Mouse (Mus musculus) CD8-positive naive resting alpha-beta T cell, adult 2 months (primary cell): ENCODE results near the gene Limd2.

ENCODE experiments used
- DNase-seq, 2 experiments: peaks; one replicate each; pipeline ENCODE4 v3.0.0; 2022; ENCODE audit warnings: low read depth in 2 of 2, low spot score in 2 of 2

Gene Limd2

DNA sequence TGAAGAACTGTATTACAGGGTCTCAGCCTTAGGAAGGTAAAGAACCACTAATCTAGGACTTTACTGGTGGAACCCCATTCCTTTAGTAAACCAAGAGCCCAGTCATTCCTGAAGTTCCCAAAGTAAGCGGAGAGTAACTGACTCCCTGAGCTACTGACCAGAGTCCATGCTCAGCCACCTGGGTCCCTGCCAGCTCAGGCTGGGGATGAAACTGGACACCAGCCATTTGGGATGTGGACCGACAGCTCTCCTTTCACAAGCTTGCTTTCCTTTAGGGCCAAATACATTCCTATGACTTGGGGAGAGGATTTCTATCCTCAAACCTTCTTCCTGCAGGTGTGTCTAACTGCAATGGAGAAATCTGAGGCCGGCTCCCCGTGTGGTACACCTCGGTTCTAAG is 13.7 kb upstream of the Limd2 start:
- no peak for DNase-seq

DNA sequence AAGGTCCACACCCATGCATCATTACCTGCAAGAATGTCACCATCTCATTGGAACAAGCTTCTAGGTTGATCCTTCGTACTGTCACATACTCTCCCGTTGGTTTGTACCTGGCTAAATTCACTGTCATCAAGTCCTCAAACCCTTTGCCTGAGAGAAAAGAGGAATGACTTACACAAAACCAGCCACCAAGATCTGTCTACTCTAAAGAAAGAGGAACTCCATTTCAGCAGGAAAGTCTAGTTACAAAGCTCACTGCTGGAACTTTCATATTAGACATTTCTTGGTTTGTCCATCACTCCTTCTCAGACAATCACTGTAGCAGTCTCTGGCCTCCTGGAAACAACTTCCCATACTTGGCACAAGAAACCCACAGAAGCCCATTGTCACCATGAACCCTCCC is 12.6 kb upstream of the Limd2 start:
- DNase-seq, result no peak

DNA sequence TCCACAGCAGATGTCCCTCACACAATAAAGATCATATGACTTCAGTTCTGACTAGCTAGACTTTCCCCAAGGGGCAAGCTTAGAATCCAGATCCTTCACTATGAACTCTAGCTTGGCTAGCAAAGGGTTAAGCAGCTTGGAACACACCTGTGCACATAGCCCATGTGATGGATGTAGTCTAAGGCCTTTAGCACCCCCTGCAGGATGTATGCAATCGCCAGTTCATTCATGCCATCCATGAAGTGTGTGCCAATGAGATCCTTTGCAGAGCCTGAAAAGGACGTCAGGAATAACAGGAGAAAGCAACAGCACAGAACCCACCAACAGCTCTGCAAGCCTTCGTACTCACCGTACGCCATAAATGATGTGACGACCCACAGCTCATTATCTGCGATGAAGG is 10.1 kb upstream of the Limd2 start:
- peak; percentile 66 to 81 for DNase-seq

DNA sequence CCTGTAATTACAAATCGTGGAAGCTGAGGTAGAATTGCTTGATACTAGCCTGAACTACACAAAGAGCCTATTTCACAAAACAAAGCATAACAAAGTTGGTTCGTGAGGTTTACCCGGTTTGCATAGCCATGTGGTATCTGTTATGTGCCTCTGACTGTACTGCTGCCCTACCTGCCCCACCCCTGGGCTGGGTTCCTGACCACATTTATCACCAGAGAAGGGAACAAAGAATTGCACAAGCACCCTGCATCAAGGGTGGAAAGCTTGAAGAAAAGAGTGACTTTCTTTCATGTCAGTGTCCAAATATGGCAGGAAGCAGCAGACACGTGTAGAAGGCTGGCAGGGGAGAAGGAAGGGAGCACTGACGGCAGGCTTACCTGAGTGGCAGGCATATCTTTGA is 6.8 kb upstream of the Limd2 start:
- DNase-seq, result peak; percentile 82 to 89

DNA sequence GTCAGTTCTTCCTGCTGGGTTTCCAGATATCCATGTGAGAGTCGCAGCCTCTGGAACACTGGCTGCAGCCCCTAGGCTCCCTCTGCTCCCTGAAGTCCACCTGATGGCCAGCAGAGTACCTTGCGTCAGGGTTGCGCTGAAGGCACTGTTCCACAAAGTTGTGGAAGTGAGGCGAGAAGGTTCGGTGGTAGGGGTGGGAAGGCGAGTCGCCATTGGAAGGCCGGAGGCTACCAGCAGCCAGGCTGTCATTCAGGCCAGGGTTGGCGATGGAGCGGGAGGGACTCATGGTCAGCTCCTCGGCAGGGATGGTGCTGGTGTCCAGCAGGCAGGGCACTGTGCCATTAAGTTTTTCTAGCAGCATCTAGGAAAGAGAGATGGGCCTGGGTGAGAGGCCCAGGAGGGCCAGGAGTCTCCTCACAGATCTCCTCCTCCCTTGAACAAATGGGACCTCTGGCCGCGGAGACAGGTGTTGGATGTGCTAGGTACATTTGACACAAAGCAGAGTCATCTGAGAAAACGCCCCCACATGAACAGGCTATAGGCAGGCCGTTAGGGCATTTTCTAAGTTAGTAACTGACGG is 4.0 kb upstream of the Limd2 start:
- DNase-seq, result no peak

DNA sequence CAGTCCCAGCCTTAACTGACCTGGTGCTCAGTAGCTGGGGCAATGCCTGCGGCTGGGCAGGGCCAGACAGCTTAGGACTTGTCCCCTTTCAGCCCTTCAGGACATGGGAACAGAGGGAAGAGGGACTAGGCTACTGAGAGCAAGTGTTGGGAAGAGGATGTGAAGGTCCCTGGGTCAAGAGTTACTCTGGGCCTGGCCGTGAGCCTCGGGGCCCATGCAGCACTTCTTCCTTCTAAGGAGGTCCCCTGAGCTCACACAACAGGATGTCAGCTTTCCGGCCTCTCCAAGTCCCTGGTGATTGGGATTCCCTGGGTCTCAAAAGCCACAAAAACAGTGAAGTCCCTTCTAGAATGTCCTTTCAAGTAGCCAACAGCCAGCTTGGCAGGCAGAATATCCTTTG is 2.9 kb upstream of the Limd2 start:
- no peak for DNase-seq

DNA sequence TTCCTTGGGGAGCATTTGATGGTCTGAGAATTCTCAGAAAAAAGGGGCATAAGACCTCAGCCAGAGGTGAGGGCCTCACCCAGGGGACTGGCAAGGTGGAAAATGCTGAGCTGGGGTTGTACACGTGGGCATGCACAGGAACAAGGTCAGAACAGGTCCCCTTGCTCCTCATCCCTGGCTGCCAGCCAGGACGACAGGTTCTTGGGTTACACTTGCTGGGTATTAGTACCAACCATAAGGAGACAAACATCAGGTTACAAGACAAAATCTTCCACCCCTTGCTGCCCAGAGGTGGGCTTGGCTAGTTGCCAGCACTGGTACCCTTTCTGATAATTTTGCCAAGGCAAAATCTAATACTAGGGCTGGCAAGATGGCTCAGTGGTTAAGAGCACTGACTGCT is 1.6 kb upstream of the Limd2 start:
- no peak for DNase-seq

DNA sequence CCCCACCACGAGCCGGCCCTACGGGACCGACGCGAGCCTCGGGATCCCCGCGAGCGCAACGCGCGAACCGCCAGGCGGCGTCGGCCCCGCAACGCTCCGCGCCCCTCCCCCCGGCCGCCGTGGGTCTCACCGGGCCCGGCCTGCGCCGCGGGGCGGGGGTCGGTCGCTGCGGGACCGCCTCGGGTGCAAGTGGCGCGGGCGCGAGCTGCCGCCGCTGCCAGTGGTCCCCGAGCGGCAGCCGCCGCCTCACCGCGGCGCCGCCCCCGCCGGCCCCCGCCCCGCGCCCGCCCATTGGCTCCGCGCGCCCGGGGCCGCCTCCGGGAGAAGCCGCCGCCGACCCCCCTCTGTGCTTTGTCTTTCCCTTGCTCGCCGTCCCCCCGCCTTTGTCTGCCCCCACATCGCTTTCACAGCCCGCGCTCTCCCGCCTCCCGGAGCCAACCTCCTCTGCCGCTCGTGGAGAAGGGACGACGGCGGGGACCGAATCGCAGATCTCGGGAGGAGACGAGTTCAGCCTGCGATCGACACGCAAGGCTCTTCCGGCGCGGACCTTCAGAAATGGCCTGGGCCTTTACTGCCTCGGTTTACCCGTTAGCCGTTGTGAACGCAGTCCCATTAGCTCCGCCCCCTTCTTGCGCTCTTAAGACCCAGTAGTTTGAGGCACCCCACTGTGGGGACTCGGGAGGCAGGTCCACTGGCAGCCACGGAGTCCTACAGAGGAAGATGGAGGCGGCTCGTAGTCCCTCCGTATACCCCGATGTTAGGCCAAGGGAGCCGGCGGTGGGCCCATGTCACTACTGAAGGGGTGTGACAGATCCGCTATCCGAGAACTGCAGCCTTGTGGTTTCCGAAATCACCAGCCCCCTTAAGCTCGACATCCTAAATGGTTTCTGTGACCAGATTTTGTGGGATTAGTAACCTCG is 479 bp downstream of the Limd2 start:
- DNase-seq, result peak; percentile 68 to 69

DNA sequence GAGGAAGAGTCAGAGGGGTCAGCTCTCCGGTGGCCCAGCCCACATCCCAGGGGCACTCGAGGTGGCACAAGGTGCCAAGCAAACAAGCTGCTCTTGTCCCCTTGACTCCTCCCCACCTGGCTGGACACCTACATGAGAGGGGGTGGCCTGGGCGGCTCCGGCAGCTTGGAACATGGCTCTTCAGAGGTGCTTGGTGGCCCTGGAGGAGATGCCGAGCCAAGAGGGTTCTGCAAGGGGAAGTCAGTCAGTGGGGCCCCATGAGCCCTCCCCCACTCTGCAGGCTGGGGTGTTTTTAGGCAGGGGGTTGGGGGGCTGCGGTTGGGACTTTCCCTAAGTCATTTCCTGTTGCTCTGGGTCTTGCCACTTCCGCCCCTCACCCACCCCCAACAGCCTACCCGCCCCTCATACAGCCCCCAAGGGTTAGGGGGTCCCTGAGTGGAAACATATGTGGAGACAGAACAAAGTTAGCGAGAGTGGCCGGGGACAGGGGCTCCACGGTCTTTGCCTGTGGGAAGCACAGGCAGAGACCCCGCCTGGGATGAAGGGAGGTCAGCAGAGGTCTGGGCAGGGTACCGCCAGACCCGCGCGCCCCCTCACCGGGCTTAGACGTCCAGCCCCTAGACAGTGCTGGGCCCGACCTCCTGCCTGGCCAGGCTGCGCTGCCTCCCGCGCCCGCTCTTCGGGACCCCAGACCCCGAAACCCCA is 1.3 kb downstream of the Limd2 start:
- DNase-seq, result peak; percentile 89 to 94

DNA sequence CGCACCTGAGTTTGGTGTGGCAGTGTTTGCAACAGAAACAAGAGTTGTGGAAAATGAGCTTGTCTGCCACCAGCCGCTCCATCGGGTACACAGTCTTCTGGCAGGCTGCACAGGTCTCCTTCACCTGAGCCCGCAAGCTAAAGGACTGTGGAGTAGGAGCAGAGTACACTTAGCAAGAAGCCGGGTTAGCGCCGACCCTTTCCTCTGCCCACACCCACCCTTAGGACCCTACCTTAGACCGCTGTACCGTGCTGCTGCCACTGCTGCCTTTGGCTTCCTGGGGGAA is 1.8 kb downstream of the Limd2 start:
- no peak for DNase-seq

DNA sequence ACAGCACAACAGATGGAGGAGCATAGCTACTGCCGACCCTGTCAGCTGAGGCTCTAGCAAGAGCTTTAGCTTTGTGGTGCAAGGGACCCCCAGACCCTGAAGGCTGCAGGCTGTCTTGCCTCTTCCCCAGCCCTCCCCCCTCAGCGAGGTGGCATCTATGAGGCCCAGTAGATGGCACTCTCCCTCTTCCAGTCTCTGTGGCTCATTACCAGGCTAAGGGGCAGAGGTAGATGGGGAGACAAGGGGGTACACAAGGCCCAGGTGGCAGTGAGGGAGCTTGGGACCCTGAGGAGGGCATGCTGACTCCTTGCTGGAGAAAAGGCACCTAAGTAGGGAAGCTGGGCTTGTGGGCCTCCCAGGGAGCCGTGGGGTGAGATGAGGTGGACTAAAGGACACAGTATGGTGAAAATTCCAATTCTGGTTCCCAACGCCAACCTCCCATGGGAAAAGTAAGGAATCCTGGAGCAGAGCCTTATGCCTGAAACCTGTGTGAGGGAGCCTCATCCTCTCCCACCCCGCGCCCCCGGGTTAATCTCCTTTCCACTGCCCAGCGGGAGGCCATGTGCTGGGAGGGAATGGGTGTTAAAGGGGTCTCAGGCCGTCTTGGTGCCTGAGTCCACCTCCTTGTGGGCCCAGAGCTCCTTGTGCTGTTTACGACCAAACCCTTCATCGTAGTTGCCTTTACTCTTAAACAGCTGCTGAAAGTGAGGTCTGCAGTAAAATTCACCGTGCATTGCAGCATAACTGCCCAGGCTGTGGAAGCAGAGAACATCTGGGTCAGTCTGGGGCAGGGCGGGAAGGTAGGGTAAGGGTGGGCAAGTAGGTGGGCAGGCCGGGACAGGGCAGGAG is 2.4 kb downstream of the Limd2 start:
- peak; percentile 61 to 72 for DNase-seq

DNA sequence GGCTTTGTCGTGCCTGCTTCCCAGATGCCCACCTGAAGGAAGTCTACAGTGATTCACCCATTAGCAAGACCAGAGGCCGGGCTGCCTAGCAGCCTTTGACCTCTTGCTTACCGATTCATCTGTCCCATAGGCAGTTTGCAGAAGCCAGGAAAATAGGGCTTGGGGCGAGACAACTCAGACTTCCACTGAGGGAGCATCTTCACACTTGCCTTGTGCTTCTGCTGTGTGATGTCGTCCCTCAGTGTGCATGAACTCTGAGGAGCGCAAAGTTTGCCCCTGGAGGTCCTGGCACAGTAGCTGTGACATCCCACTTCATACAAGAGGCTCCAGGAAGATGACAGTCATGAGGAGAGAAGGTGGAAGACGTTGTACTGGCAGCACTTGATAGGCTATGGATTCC is 3.5 kb downstream of the Limd2 start:
- no peak for DNase-seq

DNA sequence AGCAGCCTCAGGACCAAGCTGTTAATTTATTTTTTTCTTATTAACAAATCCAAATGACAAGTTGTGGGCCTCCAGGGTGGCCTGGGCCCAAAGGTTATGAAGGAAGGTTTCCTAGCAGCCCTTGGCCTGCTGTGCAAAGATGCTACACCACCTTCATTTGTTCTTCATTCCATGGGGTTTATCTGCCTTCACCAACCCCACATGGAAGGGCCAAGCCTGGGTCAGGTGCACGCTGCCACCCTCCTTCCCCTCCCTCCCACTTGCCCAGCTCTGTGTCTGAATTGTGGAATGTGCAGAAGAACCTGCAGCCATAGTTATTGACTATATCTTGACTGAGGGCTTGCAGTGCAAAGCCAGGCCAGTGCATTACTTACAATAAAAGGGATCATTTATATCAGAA is 4.4 kb downstream of the Limd2 start:
- DNase-seq, result no peak

DNA sequence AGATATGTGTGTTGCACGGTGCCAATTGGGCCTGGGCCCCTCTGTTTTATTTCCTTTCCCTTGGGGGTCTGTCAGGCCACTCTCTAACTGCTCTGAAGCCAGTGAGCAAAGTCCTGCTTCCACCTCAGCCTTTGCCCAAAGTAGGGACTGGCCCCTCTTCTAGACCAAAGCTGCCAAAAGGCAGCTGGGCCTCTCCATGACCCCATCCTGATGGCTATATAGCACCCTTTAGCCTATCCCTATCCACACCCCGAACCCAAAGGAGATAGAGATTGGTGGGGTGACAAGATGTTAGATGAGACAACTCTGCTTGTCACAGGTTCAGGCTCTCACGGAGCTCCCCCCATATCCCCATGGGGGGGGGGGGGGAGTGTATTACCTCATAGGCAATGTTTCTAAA is 4.9 kb downstream of the Limd2 start:
- DNase-seq, result no peak

DNA sequence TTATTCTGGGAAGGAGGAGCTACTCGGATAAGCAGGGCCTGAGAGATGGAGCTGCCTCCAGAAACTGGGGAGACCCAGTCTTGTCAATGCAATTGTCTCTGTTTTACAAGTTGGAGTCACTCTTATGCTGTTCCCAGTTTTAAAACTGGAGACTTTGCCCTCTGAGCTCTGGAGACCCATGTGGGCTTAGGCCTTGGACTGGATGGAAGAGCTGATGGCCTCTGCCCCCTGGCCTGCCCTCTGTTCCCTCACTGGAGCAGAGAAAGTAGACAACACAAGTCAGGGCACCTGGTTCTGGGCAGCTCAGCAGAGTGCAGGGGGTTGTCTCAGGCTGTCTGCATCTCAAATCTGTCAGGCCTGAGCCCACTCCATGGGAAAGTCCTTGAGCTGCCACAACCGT is 5.9 kb downstream of the Limd2 start:
- no peak for DNase-seq

DNA sequence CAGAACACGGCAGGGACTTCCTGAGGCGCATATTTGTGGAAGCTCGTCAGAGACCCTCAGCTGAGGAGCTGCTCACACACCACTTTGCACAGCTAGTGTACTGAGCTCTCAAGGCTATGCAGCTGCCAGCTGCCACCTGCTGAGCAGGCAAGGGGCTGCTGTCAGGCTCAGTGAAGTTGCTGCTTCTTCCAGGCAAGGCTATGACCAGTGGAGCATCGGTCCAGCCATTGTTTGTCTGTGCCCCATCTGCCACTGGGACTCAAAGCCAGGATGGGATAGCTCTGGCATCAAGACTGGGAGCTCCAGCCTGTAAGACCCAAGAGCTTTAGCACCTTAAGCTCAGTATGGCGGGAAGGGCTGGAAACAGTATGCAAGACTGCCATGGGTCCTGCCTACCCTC is 6.6 kb downstream of the Limd2 start:
- DNase-seq, result no peak

DNA sequence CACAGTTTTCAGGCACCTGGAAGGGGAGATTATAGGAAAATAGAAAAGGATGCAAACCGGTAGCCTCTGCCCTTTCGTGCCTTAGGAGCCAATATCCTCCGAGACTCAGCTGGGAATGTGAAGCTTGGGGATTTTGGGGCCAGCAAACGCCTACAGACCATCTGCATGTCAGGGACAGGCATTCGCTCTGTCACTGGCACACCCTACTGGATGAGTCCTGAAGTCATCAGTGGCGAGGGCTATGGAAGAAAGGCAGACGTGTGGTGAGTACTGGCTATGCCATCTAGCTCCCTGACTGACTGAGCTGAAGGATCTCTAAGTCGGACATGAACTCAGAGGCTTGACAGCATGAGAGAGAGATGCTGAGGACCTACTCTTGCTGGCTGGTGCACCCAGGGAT is 8.5 kb downstream of the Limd2 start:
- DNase-seq, result no peak

DNA sequence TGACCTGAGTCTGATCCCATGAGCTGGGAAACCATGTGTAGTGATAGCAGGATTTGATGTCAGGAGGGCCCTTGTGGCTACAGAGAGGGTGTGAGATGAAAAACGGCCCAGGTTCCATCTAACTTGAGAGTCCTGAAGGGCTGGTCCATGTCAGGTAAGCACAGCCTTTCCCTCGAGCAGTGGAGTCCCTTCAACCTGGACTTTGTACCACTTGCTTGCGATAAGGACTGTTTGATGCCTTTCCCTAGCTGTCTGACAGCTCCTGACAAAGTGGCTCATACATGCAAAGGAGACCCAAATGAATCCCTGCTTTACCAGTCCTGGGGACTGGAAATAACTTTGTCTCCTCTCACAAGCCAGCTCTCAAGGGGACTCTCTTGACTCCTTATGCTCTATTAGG is 9.4 kb downstream of the Limd2 start:
- no peak for DNase-seq

DNA sequence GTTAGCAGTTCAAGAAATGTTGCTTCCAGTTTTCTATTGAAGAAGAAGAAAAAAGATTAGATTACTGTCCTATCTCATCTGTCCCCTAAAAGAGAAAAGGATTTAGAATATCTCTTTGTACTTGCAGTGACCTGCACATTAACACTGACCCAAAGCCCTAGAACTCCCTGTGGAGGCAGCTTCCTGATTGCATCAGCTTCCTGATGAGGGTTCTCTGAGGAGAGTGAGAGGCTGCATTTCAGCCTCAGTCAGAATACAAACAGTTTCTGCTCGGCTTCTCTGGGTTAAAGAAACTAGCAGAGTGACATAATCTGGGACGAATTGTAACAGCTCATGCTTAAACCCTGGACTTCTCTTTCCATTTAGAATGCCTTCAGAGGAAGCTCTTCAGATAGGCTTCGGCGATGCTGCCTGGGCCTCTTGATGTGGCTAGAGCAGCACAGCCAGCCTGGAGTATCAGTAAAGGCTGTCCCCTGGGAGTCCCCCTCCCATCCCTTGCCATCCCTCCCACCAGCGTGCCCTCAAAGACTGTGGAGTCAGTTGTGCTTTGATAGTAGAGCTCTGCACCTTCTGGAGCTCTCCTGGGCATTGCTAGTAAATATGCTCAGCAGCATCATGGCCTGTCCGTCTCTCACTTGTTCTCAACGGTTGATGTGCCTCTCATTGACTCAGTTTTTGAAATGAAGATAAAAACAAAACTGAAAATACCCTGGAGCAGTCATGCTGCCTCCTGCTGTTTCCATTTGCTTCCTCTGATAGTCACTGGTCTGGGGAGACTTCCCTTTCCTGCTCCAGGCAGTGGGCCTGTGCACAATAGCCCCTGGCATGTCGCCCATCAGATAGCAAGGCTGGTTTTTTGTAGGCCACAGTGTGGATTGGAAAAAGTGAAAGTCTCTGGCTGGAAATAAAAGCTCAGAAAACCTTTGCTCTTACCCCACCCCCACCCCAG is 25.8 kb downstream of the Limd2 start:
- no peak for DNase-seq

DNA sequence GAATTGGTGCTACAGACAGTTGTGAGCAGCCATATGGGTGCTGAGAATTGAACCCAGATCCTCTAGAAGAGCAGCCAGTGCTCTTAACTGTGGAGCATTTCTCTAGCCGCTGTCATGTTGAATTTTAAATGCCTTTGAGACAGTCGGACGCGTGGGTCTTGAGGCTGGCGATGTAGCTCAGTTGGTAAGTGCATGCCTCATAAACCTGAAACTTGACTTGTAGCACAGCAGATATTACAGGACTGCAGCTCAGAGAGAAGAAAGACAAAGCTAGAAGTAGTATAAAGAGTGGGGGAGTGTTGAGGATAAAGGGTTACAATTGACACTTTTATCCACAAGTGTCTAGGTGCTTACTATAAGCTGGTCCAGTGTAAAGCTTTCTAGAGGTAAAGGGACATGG is 28.1 kb downstream of the Limd2 start:
- no peak for DNase-seq
